ENCODE assay signal across 10 mouse cellular contexts in genomic region chr6:48177936-48178335, GRCm38 (mm10).
DNase-seq lines count a peak whose midpoint lies in the region; ATAC-seq and TF ChIP-seq lines count a peak whose summit lies in the region.
"Had no signal": no experiment of that assay in that cellular context is flagged by ENCODE, and none has a peak within 500 bp of the region (broad histone marks: within the 10 kb centered on the region; RNA-seq: fewer than 3 reads in every experiment).

No protein-coding gene starts in this region.

- no peaks in the 10 kb centered on the region for H3K4me1 ChIP-seq in intestine, postnatal 0 days (replicated peaks; ENCODE audit: control insufficient read depth, insufficient read depth, low read length)
- H3K4me1 ChIP-seq in intestine, embryonic 15.5 days (replicated peaks): no peaks in the 10 kb centered on the region
- no peaks in the 10 kb centered on the region for H3K4me1 ChIP-seq in neural tube, embryonic 11.5 days (ENCODE audit: control insufficient read depth, insufficient read depth, low read length)
- H3K4me1 ChIP-seq: embryonic facial prominence, embryonic 13.5 days had no signal

- H3K4me3 ChIP-seq in intestine, postnatal 0 days (ENCODE audit: low read depth, low read length): no peak overlapping the region
- no peak overlapping the region for H3K4me3 ChIP-seq in intestine, embryonic 15.5 days (replicated peaks)
- no peak overlapping the region for H3K4me3 ChIP-seq in neural tube, embryonic 11.5 days (ENCODE audit: low read depth, low read length)
- H3K4me3 ChIP-seq: embryonic facial prominence, embryonic 13.5 days had no signal

- H3K4me2 ChIP-seq in intestine, postnatal 0 days (replicated peaks; ENCODE audit: low read depth): no peak overlapping the region
- no peak overlapping the region for H3K4me2 ChIP-seq in intestine, embryonic 15.5 days (replicated peaks)
- H3K4me2 ChIP-seq in neural tube, embryonic 11.5 days (ENCODE audit: low read depth): no peak overlapping the region
- H3K4me2 ChIP-seq: embryonic facial prominence, embryonic 13.5 days had no signal

- WGBS in intestine, postnatal 0 days: 19% methylated on average over 2 of the region's 2 CpGs
- 8% methylated on average over 2 of the region's 2 CpGs for WGBS in intestine, embryonic 15.5 days
- 10% methylated on average over 2 of the region's 2 CpGs for WGBS in neural tube, embryonic 11.5 days

- H3K9me3 ChIP-seq in intestine, postnatal 0 days (ENCODE audit: control insufficient read depth): no peaks in the 10 kb centered on the region
- H3K9me3 ChIP-seq in intestine, embryonic 15.5 days: no peaks in the 10 kb centered on the region
- H3K9me3 ChIP-seq in neural tube, embryonic 11.5 days (ENCODE audit: control insufficient read depth, low read length): no peaks in the 10 kb centered on the region
- H3K9me3 ChIP-seq: embryonic facial prominence, embryonic 13.5 days had no signal

- no peak overlapping the region for H3K9ac ChIP-seq in intestine, postnatal 0 days (ENCODE audit: low read depth, low read length)
- no peak overlapping the region for H3K9ac ChIP-seq in intestine, embryonic 15.5 days
- no peak overlapping the region for H3K9ac ChIP-seq in neural tube, embryonic 11.5 days (ENCODE audit: low read length)
- H3K9ac ChIP-seq: embryonic facial prominence, embryonic 13.5 days had no signal

- ATAC-seq in intestine, postnatal 0 days: no peak
- ATAC-seq in intestine, embryonic 15.5 days: no peak
- no peak for ATAC-seq in neural tube, embryonic 11.5 days (ENCODE audit: insufficient read depth, low FRiP score, low TSS enrichment)
- no peak for ATAC-seq in monocyte, adult 5-6 weeks (replicated peaks; ENCODE audit: insufficient number of reproducible peaks, low FRiP score, low TSS enrichment, poor library complexity, severe bottlenecking)

- no peaks in the 10 kb centered on the region for H3K27me3 ChIP-seq in intestine, postnatal 0 days (replicated peaks; ENCODE audit: control insufficient read depth, insufficient read depth, low read length)
- H3K27me3 ChIP-seq in intestine, embryonic 15.5 days (replicated peaks): no peaks in the 10 kb centered on the region
- H3K27me3 ChIP-seq in neural tube, embryonic 11.5 days (ENCODE audit: control insufficient read depth, insufficient read depth, low read length): no peaks in the 10 kb centered on the region
- H3K27me3 ChIP-seq: embryonic facial prominence, embryonic 13.5 days had no signal

- no peaks in the 10 kb centered on the region for H3K36me3 ChIP-seq in intestine, postnatal 0 days (ENCODE audit: control insufficient read depth, insufficient read depth)
- no peaks in the 10 kb centered on the region for H3K36me3 ChIP-seq in intestine, embryonic 15.5 days
- no peaks in the 10 kb centered on the region for H3K36me3 ChIP-seq in neural tube, embryonic 11.5 days (ENCODE audit: control insufficient read depth, insufficient read depth, low read length)
- H3K36me3 ChIP-seq: embryonic facial prominence, embryonic 13.5 days had no signal

- intact Hi-C loops in gastrocnemius, postnatal 14 days (cut with DNase I; ENCODE audit: low total_unique reads): loop anchor here (10.0 kb wide), 2 partner anchors 307 to 467 kb away; partner anchors contain the start of gene Gimap8

- H3K27ac ChIP-seq in intestine, postnatal 0 days (ENCODE audit: low read depth, low read length): no peak overlapping the region
- no peak overlapping the region for H3K27ac ChIP-seq in intestine, embryonic 15.5 days
- no peak overlapping the region for H3K27ac ChIP-seq in neural tube, embryonic 11.5 days (ENCODE audit: low read depth, low read length)
- H3K27ac ChIP-seq: embryonic facial prominence, embryonic 13.5 days; macrophage had no signal

- TF ChIP-seq CTCF in intestine, postnatal 0 days (IDR thresholded peaks at IDR 0.05; ENCODE audit: low read depth): peak; percentile 72

- peak; percentile 90 for DNase-seq in NIH3T3 (ENCODE audit: low read depth)
- peak; percentile 86 to 89 for DNase-seq in cerebellum, postnatal 14 days
- peak; percentile 29 for DNase-seq in gastrocnemius, postnatal 14 days
- peak; percentile 53 for DNase-seq in left cerebral cortex, adult 11 months (ENCODE audit: low spot score)
- DNase-seq in neural tube, embryonic 11.5 days (ENCODE audit: low spot score): peak; percentile 24

Comparison
In these comparisons a context has a peak if more than half of its experiments do, and no peak if none do; other contexts are left out.
1. DNase-seq: peak in every context shown above with its lines; median percentile 90 in NIH3T3; 88 in cerebellum, postnatal 14 days; 53 in left cerebral cortex, adult 11 months; 29 in gastrocnemius, postnatal 14 days; 24 in neural tube, embryonic 11.5 days.